19 mouse cellular contexts compared by ENCODE assay signal in the genomic region with DNA sequence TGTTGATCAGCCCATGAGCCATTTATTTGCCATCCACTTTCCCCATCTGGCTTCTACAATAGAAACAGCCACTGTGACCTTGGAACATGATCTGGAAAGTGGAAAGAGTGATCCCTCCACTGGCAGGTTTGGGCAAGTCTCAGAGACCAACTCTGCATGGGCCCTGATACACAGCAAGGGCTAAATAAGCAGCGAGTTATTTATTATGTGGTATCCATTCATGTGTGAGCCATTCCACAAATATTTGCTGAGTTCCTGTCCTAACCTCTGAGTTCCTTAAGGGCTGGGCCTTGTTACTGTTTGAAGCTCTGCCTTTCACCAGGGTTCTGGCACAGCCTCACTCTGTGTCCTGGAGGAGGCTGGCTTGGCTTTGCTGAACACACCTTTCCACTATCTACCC. TPM values are rescaled to one million over a fixed set of nuclear protein-coding genes. Genes with fewer than 3 reads are reported as not detected.
DNase-seq lines count a peak whose midpoint lies in the region; ATAC-seq lines count a peak whose summit lies in the region.
"Had no signal": no experiment of that assay in that cellular context is flagged by ENCODE, and none has a peak within 500 bp of the region (broad histone marks: within the 10 kb centered on the region; RNA-seq: fewer than 3 reads in every experiment).

No protein-coding gene starts in this region.

- peak; percentile 79 for DNase-seq in kidney, adult 11 months
- DNase-seq in urinary bladder, postnatal 14 days (ENCODE audit: low spot score): peak; percentile 53
- no peak for DNase-seq in urinary bladder, adult 2 months (ENCODE audit: low spot score)
- DNase-seq in embryo, embryonic 10 days (ENCODE audit: low spot score): no peak
- no peak for DNase-seq in gastrocnemius, adult 8-10 months (ENCODE audit: low spot score in 2 of 2)
- DNase-seq in spleen, adult 12 weeks (ENCODE audit: low spot score): no peak
- DNase-seq: cerebellum, adult 9-10 months; gastrocnemius, adult 2 months; heart, adult 2 months; layer of hippocampus, adult 9-11 months; thymus, postnatal 25 days had no signal

- no peak overlapping the region for H3K27ac ChIP-seq in kidney, embryonic 15.5 days
- 0 out of 2 replicates have a peak overlapping the region, but pooled peaks have one; percentile 19 for H3K27ac ChIP-seq in liver, embryonic 15.5 days (replicated peaks)
- H3K27ac ChIP-seq: embryonic facial prominence, embryonic 15.5 days; forebrain, embryonic 15.5 days; gastrocnemius, adult 2 months; heart, adult 2 months; hindbrain, embryonic 12.5 days; liver, embryonic 14.5 days; neural tube, embryonic 15.5 days had no signal

- no peak for ATAC-seq in kidney, embryonic 15.5 days (replicated peaks; ENCODE audit: low FRiP score)
- no peak for ATAC-seq in liver, embryonic 15.5 days (ENCODE audit: insufficient read depth)
- ATAC-seq: forebrain, embryonic 15.5 days; intestine, embryonic 16.5 days had no signal

- no peak overlapping the region for H3K4me2 ChIP-seq in kidney, embryonic 15.5 days
- no peak overlapping the region for H3K4me2 ChIP-seq in liver, embryonic 15.5 days
- H3K4me2 ChIP-seq: embryonic facial prominence, embryonic 15.5 days; forebrain, embryonic 15.5 days; hindbrain, embryonic 12.5 days; neural tube, embryonic 15.5 days had no signal

- H3K4me3 ChIP-seq in kidney, embryonic 15.5 days (replicated peaks): no peak overlapping the region
- H3K4me3 ChIP-seq in liver, embryonic 15.5 days (replicated peaks): no peak overlapping the region
- H3K4me3 ChIP-seq: embryonic facial prominence, embryonic 15.5 days; forebrain, embryonic 15.5 days; gastrocnemius, adult 2 months; heart, adult 2 months; hindbrain, embryonic 12.5 days; neural tube, embryonic 15.5 days had no signal

- peaks cover 7% of the 10 kb centered on the region for H3K4me1 ChIP-seq in kidney, embryonic 15.5 days
- H3K4me1 ChIP-seq in liver, embryonic 15.5 days (replicated peaks): peaks cover 22% of the 10 kb centered on the region

- no peaks in the 10 kb centered on the region for H3K36me3 ChIP-seq in kidney, embryonic 15.5 days
- no peaks in the 10 kb centered on the region for H3K36me3 ChIP-seq in liver, embryonic 15.5 days (replicated peaks)
- H3K36me3 ChIP-seq: embryonic facial prominence, embryonic 15.5 days; forebrain, embryonic 15.5 days; hindbrain, embryonic 12.5 days; neural tube, embryonic 15.5 days had no signal

- no peak overlapping the region for H3K9ac ChIP-seq in kidney, embryonic 15.5 days
- no peak overlapping the region for H3K9ac ChIP-seq in liver, embryonic 15.5 days
- H3K9ac ChIP-seq: embryonic facial prominence, embryonic 15.5 days; forebrain, embryonic 15.5 days; hindbrain, embryonic 12.5 days; liver, embryonic 14.5 days; neural tube, embryonic 15.5 days had no signal

- no peaks in the 10 kb centered on the region for H3K27me3 ChIP-seq in kidney, embryonic 15.5 days
- H3K27me3 ChIP-seq in liver, embryonic 15.5 days: peaks cover 7% of the 10 kb centered on the region
- H3K27me3 ChIP-seq: embryonic facial prominence, embryonic 15.5 days; forebrain, embryonic 15.5 days; hindbrain, embryonic 12.5 days; neural tube, embryonic 15.5 days had no signal

- 75% methylated on average over 1 of the region's 1 CpGs for WGBS in kidney, embryonic 15.5 days
- 50% methylated on average over 1 of the region's 1 CpGs for WGBS in liver, embryonic 15.5 days (ENCODE audit: insufficient replicate concordance)

- H3K9me3 ChIP-seq in kidney, embryonic 15.5 days (replicated peaks): no peaks in the 10 kb centered on the region
- no peaks in the 10 kb centered on the region for H3K9me3 ChIP-seq in liver, embryonic 15.5 days (replicated peaks)
- H3K9me3 ChIP-seq: embryonic facial prominence, embryonic 15.5 days; forebrain, embryonic 15.5 days; hindbrain, embryonic 12.5 days; neural tube, embryonic 15.5 days had no signal

RNA-seq across cellular contexts. Expression of a gene that starts 4.1 kb away (rescaled TPM):
- polyA plus RNA-seq in kidney, embryonic 15.5 days (2015; fragmentation: Nextera tagmentation; extraction: Ambion mirVana): 10.1 and 11.8 TPM in 2 replicates
- 11.7 and 12.0 TPM in 2 replicates for polyA plus RNA-seq in urinary bladder, adult 2 months (2012; rRNA removed)
- polyA plus RNA-seq in liver, embryonic 15.5 days (2015; fragmentation: Nextera tagmentation; extraction: Ambion mirVana): 1.8 and 2.1 TPM in 2 replicates
- total RNA-seq in gastrocnemius, adult 8-10 months (2022): 1 to 10 TPM; 2.9 to 3.7 (median 3.3) TPM

RNA-seq across cellular contexts. Expression of a gene that starts 31.2 kb away (rescaled TPM):
- 2.9 and 3.6 TPM in 2 replicates for polyA plus RNA-seq in kidney, embryonic 15.5 days (2015; fragmentation: Nextera tagmentation; extraction: Ambion mirVana)
- polyA plus RNA-seq in urinary bladder, adult 2 months (2012; rRNA removed): 32.2 and 32.9 TPM in 2 replicates
- polyA plus RNA-seq in liver, embryonic 15.5 days (2015; fragmentation: Nextera tagmentation; extraction: Ambion mirVana): 2.3 and 3.3 TPM in 2 replicates
- total RNA-seq in gastrocnemius, adult 8-10 months (2022): 10 to 100 TPM in 1 of 4 experiments, 1 to 10 TPM in 3; 7.0 to 15.0 (median 8.8) TPM

RNA-seq across cellular contexts. Expression of a gene that starts 50.0 kb away (rescaled TPM):
- 5.2 and 5.4 TPM in 2 replicates for polyA plus RNA-seq in kidney, embryonic 15.5 days (2015; fragmentation: Nextera tagmentation; extraction: Ambion mirVana)
- polyA plus RNA-seq in urinary bladder, adult 2 months (2012; rRNA removed): 10.6 and 11.3 TPM in 2 replicates
- polyA plus RNA-seq in liver, embryonic 15.5 days (2015; fragmentation: Nextera tagmentation; extraction: Ambion mirVana): 10.2 and 13.4 TPM in 2 replicates
- 10 to 100 TPM; 12.8 to 16.7 (median 15.5) TPM for total RNA-seq in gastrocnemius, adult 8-10 months (2022)

Comparison
In these comparisons a context has a peak if more than half of its experiments do, and no peak if none do; other contexts are left out.
1. DNase-seq: peak in kidney, adult 11 months (single experiment) and urinary bladder, postnatal 14 days (single experiment); none in urinary bladder, adult 2 months (single experiment), embryo, embryonic 10 days (single experiment), gastrocnemius, adult 8-10 months (0 of 2) and spleen, adult 12 weeks (single experiment).